Mouse (Mus musculus) neural tube, embryonic 11.5 days (tissue): ENCODE measurements around the gene Dhx40. TPM values are rescaled to one million over a fixed set of nuclear protein-coding genes. Genes with fewer than 3 reads are reported as not detected.

ENCODE experiments used
- polyA plus RNA-seq: library from polyadenylated mRNA; unstranded; fragments of >200 nt; fragmentation: Nextera tagmentation; extraction: Ambion mirVana; gene quantifications from 2 replicates; pipeline ENCODE4 v1.2.1, GENCODE M21; 2014

Dhx40 gene
- polyA plus RNA-seq, 1 experiment from 2014 or later, result 44.2 TPM

Other genes starting within 250 kb of the Dhx40 start
- 93.5 and 103 TPM in 2 replicates for gene Vmp1, start 123.9 kb downstream of the Dhx40 start, polyA plus RNA-seq
- 36.7 and 40.3 TPM in 2 replicates for gene Ptrh2, start 123.8 kb downstream of the Dhx40 start, polyA plus RNA-seq
- 196 and 214 TPM in 2 replicates for gene Cltc, start 50.2 kb downstream of the Dhx40 start, polyA plus RNA-seq
- gene Ypel2, start 186.0 kb upstream of the Dhx40 start, polyA plus RNA-seq, result 6.1 and 7.0 TPM in 2 replicates